Mouse (Mus musculus) hindbrain, embryonic 14.5 days (tissue): ENCODE data around the gene Echdc3. TPM values are rescaled to one million over a fixed set of nuclear protein-coding genes. Genes with fewer than 3 reads are reported as not detected.

Source experiments
- ATAC-seq: fragments of 200-750 bp; cut with Nextera tagmentation; 2 replicates; pipeline ENCODE4 v1.8.0; 2017; ENCODE audit warnings: moderate number of reproducible peaks, mild to moderate bottlenecking, moderate TSS enrichment, moderate library complexity; ENCODE audit not compliant: low FRiP score
- DNase-seq: peaks from one replicate; pipeline ENCODE4 v3.0.0-alpha.2; 2015; ENCODE audit warnings: low spot score
- H3K27ac ChIP-seq: fragments of 300-500 bp; sonication (generic); 2 replicates; pipeline ENCODE4 v1.5.1; 2014; ENCODE audit warnings: mild to moderate bottlenecking, moderate library complexity
- H3K27me3 ChIP-seq: fragments of 300-500 bp; sonication (generic); 2 replicates; pipeline ENCODE4 v1.6.1; 2014; ENCODE audit warnings: mild to moderate bottlenecking, low read length, mixed read lengths; ENCODE audit not compliant: control insufficient read depth, insufficient read depth
- H3K36me3 ChIP-seq: fragments of 300-500 bp; sonication (generic); replicated peaks from 2 replicates; pipeline ENCODE4 v1.6.1; 2014; ENCODE audit not compliant: control insufficient read depth, insufficient read depth
- H3K4me1 ChIP-seq: fragments of 300-500 bp; sonication (generic); replicated peaks from 2 replicates; pipeline ENCODE4 v1.6.1; 2014; ENCODE audit warnings: antibody characterized with exemption, low read length, mixed read lengths; ENCODE audit not compliant: control insufficient read depth, insufficient read depth
- H3K4me2 ChIP-seq: fragments of 300-500 bp; sonication (generic); replicated peaks from 2 replicates; pipeline ENCODE4 v1.6.1; 2014; ENCODE audit warnings: mild to moderate bottlenecking, moderate library complexity
- H3K4me3 ChIP-seq: fragments of 300-500 bp; sonication (generic); replicated peaks from 2 replicates; pipeline ENCODE4 v1.5.1; 2014; ENCODE audit warnings: mild to moderate bottlenecking, low read length
- H3K9ac ChIP-seq: fragments of 300-500 bp; sonication (generic); 2 replicates; pipeline ENCODE4 v1.6.1; 2014
- H3K9me3 ChIP-seq: fragments of 300-500 bp; sonication (generic); 2 replicates; pipeline ENCODE4 v1.6.1; 2016; ENCODE audit warnings: low read length; ENCODE audit not compliant: control insufficient read depth
- WGBS: fragments of 180-500 bp; shearing (Covaris S2); extraction: QIAGEN DNeasy Blood & Tissue Kit; methylation state at CpG from one replicate; pipeline ENCODE4 v1.1.7; 2014; 5-methylcytosine and 5-hydroxymethylcytosine counted together
- polyA plus RNA-seq: library from polyadenylated mRNA; unstranded; fragments of >200 nt; fragmentation: Nextera tagmentation; extraction: Ambion mirVana; gene quantifications from 2 replicates; pipeline ENCODE4 v1.2.1, GENCODE M21; 2014

Echdc3 gene
- polyA plus RNA-seq, 1 experiment from 2014 or later = 1.1 TPM

DNA sequence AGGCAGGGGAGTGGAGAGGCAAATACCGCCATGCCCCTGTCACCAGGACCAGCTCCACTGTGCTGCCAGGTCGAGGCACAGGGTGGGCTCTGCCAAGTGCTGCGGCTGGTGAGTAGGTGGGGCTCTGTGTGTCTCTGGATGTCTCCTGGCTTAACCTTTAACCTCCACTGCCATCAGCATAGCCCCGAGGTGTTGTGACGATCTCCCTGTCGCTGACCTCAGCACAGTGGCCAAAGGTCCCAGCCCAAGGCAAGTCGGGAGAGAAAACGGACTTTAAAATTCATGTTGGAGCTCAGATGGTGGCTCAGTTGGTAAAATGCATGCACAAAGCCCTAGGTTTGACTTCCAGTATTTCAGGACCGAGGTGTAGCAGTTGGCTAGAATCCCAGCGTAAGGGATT lies 67.2 kb downstream of the Echdc3 start:
- Histone ChIP-seq H3K27me3 (no peaks in the 10 kb centered on the region), H3K27ac (no peak overlapping the region), H3K36me3 (no peaks in the 10 kb centered on the region), H3K4me1 (no peaks in the 10 kb centered on the region), H3K9me3 (no peaks in the 10 kb centered on the region), H3K9ac (no peak overlapping the region), H3K4me3 (no peak overlapping the region), H3K4me2 (no peak overlapping the region)
- no peak for DNase-seq
- WGBS = 76% methylated on average over 10 of the region's 10 CpGs
- no peak for ATAC-seq

GRCm38 (mm10) chr2:6142915-6143654 lies 69.7 kb downstream of the Echdc3 start:
- Histone ChIP-seq H3K27me3 (no peaks in the 10 kb centered on the region), H3K9ac (no peak overlapping the region), H3K4me2 (no peak overlapping the region), H3K4me1 (no peaks in the 10 kb centered on the region), H3K9me3 (no peaks in the 10 kb centered on the region), H3K36me3 (no peaks in the 10 kb centered on the region), H3K27ac (no peak overlapping the region), H3K4me3 (no peak overlapping the region)
- DNase-seq (no peak), ATAC-seq (no peak)
- WGBS = 75% methylated on average over 16 of the region's 16 CpGs

GRCm38 (mm10) chr2:6140572-6141161 lies 72.2 kb downstream of the Echdc3 start:
- Histone ChIP-seq H3K4me3 (no peak overlapping the region), H3K27ac (no peak overlapping the region), H3K27me3 (no peaks in the 10 kb centered on the region), H3K36me3 (no peaks in the 10 kb centered on the region), H3K9me3 (no peaks in the 10 kb centered on the region), H3K4me1 (no peaks in the 10 kb centered on the region), H3K4me2 (no peak overlapping the region), H3K9ac (no peak overlapping the region)
- WGBS = 85% methylated on average over 9 of the region's 9 CpGs
- ATAC-seq (no peak), DNase-seq (no peak)

Other genes with a start within 250 kb of the Echdc3 start
- 6.2 and 7.7 TPM in 2 replicates for gene Proser2, start 82.8 kb downstream of the Echdc3 start, polyA plus RNA-seq
- gene Usp6nl, start 109.6 kb upstream of the Echdc3 start, polyA plus RNA-seq = 9.5 and 9.9 TPM in 2 replicates